Mouse (Mus musculus): ENCODE data around the gene Ddx59.
A peak's percentile ranks its signal among the peaks of the same experiment; 100 is the strongest.

The Ddx59 gene

DNA sequence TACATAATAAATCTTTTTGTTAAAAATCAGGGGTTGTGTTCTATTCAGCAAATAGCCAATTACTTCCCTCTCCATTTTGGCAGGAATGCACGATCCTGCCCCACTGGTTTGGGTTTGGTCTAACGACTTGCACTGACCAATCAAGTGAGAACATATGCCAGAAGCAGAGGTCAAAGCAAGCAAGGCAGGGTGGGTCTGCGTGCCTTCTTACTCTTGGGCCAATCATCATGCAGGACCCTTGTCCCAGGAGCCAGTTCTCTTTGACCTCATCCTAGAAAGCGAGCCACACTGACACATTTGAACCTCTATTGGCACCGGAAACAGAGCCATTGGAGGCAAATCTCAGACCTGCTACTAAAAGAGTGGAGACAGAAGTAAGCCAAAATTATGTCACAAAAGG lies 35.1 kb downstream of the Ddx59 start:
- DNase-seq: no peak

DNA sequence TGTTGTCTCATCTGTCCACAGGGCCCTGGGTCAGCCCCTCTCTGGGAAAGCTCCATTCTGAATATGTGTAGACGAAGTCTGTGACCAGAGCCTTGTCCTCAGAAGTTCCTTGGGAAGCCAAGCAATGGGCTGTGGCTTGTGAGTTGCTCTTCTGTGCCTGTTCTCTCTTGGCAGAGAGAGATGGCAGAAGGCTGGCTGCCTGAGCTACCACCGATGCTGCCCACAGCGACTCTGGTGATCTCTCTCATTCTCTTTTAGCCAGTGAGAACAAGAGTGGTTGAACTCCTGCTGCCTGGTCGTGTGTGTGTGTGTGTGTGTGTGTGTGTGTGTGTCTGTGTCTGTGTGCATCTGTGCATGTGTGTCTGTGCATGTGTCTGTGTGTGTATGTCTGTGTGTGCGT lies 37.4 kb downstream of the Ddx59 start:
- no peak for DNase-seq

DNA sequence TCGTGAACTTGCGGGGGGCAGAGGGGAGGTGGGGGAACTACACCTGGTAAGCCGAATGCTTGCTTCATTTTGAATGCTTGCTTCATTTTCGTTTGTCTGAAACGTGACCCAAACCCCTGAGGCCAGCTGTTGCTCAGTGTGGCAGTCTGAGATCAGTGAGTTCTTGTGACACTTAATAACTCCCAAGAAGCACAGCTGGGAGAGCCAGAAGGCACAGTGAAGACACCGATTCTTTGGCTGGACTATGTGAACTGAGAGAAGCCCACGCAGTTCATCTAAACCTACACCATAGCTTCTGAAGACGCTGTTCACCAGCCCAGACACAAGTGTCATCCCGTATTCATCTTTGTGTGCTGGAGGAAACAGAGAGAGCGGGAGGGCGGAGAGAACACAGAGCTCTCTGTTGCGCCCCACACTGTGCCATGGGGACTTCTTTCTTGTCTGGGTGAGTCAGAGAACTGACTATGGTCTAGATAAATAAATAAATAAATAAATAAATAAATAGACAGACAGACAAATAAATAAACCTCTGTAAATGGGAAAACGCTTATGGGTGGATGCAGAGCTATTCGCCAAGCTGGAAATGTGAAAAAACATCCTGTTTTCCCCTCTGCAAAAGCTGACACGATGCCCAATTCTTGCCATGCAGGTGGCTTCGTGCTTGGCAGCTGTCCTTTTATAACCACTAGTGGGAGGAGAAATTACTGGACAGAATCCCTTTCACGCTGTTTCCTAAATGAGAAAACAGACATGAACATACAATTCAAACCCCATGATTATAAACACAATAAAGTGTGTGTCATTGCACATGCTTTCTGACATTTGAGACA lies 40.9 kb downstream of the Ddx59 start:
- no peak for DNase-seq

DNA sequence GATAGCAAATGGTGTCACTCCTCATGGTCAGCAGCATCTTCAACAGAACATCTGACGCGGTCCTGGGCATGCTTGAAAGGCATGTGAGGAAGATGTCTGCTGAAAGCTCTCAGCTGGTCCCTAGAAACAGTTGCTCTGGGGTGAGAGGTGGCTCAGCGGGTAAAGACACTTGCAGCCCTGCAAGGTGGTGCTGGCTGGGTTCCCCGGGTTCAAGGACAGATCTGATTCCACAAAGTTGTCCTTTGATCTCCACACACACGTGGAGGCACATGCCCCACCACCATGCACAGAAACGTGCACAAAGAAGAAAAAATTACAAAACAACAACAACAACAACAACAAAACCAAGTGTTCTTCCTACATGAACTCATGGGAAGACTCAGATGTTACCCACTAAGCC lies 41.7 kb downstream of the Ddx59 start:
- DNase-seq: no peak

DNA sequence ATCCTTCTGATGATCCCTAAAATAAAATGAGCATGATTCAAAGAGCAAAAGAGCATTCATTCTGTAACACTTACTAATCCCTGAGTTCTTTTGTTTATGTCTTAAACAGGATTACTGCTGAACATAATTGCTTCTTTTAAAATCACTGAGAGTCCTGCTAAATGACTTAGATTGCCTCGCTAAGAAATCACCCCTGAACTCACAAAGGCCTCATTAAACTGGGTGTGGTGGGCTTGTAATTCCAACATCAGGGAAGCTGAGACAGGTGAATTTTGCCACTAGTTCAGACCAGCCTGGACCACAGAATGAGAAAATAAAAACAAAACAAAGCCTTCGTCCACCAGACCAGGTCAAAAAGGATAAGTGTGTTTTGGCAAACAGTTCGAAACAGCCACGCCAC lies 42.3 kb downstream of the Ddx59 start:
- no peak for DNase-seq

DNA sequence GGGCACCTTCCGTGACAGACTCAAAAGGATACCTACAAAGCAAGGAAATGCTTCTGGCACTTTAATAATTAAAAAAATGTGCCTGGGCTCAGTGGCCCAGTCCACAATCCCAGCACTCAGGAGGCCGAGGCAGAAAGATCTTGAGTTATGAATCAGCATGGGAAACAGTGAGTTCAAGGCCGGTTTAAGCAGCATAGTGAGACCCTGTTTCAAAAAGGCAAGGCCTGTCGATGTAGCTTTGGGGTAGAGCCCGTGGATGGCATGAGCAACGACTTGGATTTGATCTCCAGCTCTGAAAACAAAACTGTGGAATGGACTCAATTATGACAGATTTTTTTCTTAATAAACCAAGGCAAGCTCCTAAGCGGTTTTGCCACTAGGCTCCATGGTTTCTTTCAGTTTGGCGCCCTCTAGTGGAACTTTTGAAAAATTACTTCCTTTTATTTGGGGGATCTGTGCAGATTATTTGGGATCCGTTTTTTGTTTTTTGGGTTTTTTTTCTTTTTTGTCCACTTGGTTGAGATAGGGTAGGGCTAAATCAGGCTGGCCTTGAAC lies 43.7 kb downstream of the Ddx59 start:
- no peak for DNase-seq

DNA sequence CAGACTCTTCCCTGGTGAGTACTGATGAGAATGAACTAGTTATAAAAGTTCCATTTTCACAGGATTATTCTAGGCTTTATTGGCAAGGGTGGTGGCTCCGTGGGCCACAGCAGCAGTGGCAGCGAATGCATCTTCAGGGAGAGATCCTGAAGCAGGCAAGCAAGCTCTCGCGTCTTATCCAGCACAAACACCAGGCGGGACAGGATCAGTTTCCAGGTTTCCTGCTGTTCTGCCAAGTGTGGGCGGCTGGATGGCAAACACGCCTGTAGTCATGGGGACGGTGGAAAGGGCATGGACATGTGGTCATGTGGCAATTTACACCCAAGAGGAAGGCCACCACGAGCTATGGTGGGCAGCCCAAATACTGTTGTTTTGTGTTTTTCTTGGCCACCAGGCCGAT lies 47.4 kb downstream of the Ddx59 start:
- no peak for DNase-seq

DNA sequence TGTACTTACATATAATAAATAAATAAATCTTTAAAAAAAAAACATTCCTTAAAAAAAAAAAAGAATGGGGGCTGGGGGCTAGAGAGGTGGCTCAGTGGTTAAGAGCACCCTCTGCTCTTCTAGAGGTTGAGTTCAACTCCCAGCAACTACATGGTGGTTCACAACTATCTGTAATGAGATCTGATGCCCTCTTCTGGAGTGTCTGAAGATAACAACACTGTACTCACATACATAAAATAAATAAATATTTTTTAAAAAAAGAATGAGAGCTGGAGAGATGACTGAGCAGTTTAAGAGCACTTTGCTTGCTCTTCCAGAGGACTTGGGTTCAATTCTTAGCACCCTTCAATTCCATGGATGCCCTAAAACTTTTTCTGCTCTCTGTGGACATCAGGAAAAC lies 50.1 kb downstream of the Ddx59 start:
- no peak for DNase-seq

DNA sequence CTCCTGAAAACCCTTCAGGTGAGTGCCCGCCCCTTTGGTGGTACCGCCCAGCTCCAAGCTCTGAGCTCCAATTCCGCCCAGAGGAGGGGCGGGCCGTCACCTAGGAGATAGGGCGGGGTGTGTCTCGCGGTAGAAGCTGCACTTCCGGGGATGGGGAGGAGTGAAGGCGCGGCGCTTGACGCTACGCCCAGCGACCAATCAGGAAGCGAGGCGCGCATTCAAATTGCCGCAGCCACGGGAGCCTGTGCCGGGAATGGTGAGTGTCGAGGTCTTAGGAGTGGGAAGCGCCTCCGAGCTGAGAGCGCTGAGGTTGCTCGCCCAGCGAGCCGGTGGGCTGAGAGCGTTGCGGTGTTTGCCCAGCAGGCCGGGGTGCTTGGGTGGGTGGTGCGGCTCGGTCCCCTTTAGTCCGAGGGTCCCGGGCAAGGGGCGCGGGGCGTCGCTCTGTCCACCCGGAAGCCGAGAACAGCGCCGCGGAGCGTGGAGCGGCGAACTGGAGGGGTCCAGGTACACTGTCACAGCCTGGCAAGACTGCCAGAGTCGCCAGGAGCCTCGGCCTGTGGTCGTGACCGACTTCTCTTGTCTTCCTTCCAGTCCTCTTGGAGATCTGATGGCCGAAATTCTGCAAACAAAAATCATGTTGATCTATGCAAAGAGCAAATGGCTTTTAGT lies 51.2 kb downstream of the Ddx59 start, which contains the start of gene Kif14:
TSS of gene Kif14 (plus strand) at position 201 of the 669 bp plus-strand sequence.
- peak; percentile 97 to 98 for DNase-seq

DNA sequence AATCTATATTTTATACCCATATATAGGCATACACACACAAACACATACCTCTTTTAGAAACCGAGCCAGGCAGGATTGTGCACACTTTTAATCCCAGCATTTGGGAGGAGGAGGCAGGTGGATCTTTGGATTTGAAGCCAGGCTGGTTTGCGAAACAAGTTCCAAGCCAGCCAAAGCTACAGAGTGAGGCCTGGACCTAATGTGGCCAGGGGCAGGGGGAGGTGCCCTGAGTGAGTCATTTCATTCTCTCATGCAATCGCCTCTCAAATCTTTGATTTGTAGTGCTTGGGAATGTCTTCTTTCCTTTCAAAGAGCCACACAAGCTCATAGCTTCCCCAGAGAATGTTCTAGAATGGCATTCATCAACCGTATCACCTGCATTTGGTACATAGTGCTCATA lies 54.3 kb downstream of the Ddx59 start:
- DNase-seq: no peak

DNA sequence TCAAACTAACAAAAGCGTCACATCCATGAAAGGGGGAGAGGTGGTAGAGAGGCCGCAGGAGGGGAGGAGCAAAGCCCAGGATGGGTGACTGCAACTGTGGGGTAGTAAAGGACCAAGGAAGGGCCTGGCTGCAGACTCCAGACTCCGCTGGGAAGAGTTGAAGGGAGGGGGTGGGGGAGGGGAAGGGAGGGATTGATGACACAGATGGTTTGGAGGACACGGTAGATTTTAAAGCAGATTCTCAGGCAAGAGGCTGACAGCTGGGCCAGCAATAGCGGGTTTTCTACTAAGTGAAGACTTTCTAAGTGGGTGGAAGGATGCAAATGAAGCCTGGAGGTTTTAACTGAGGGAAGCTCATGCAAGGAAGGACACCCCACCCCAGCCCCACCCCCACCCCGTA lies 55.4 kb downstream of the Ddx59 start:
- DNase-seq: no peak
